Mouse (Mus musculus) forebrain, embryonic 11.5 days (tissue): Measurements from ENCODE around the gene Azin2. TPM values are rescaled to one million over a fixed set of nuclear protein-coding genes. Genes with fewer than 3 reads are reported as not detected.

ENCODE experiments used
- ATAC-seq: fragments of 200-750 bp; cut with Nextera tagmentation; replicated peaks from 2 replicates; pipeline ENCODE4 v1.8.0; 2017; ENCODE audit warnings: moderate TSS enrichment; ENCODE audit not compliant: low FRiP score
- DNase-seq: peaks from one replicate; pipeline ENCODE4 v3.0.0-alpha.2; 2017; ENCODE audit warnings: low spot score
- H3K27ac ChIP-seq: fragments of 300-500 bp; sonication (generic); 2 replicates; pipeline ENCODE4 v1.5.1; 2014; ENCODE audit warnings: low read depth, low read length
- H3K27me3 ChIP-seq: fragments of 300-500 bp; sonication (generic); 2 replicates; pipeline ENCODE4 v1.6.1; 2014; ENCODE audit warnings: mild to moderate bottlenecking, low read length, mixed read lengths; ENCODE audit not compliant: control insufficient read depth, insufficient read depth
- H3K36me3 ChIP-seq: fragments of 300-500 bp; sonication (generic); 2 replicates; pipeline ENCODE4 v1.6.1; 2014; ENCODE audit warnings: mild to moderate bottlenecking, low read length, moderate library complexity, mixed read lengths; ENCODE audit not compliant: control insufficient read depth, insufficient read depth
- H3K4me1 ChIP-seq: fragments of 300-500 bp; sonication (generic); replicated peaks from 2 replicates; pipeline ENCODE4 v1.6.1; 2014; ENCODE audit warnings: low read length, mixed read lengths; ENCODE audit not compliant: control insufficient read depth, insufficient read depth
- H3K4me2 ChIP-seq: fragments of 300-500 bp; sonication (generic); 2 replicates; pipeline ENCODE4 v1.6.1; 2014; ENCODE audit warnings: low read depth, mild to moderate bottlenecking, low read length, moderate library complexity, mixed read lengths; ENCODE audit not compliant: severe bottlenecking
- H3K4me3 ChIP-seq: fragments of 300-500 bp; sonication (generic); 2 replicates; pipeline ENCODE4 v1.5.1; 2014; ENCODE audit warnings: low read depth, low read length
- H3K9ac ChIP-seq: fragments of 300-500 bp; sonication (generic); 2 replicates; pipeline ENCODE4 v1.6.1; 2014; ENCODE audit warnings: low read length
- H3K9me3 ChIP-seq: fragments of 300-500 bp; sonication (generic); 2 replicates; pipeline ENCODE4 v1.6.1; 2016; ENCODE audit warnings: low read length, mixed read lengths; ENCODE audit not compliant: control insufficient read depth
- WGBS: fragments of 180-500 bp; shearing (Covaris S2); extraction: QIAGEN DNeasy Blood & Tissue Kit; methylation state at CpG from one replicate; pipeline ENCODE4 v1.1.7; 2014; 5-methylcytosine and 5-hydroxymethylcytosine counted together
- polyA plus RNA-seq: library from polyadenylated mRNA; unstranded; fragments of >200 nt; fragmentation: Nextera tagmentation; extraction: Ambion mirVana; gene quantifications from 2 replicates; pipeline ENCODE4 v1.2.1, GENCODE M21; 2014

Gene Azin2
- polyA plus RNA-seq, 1 experiment from 2014 or later: 11.5 TPM

DNA sequence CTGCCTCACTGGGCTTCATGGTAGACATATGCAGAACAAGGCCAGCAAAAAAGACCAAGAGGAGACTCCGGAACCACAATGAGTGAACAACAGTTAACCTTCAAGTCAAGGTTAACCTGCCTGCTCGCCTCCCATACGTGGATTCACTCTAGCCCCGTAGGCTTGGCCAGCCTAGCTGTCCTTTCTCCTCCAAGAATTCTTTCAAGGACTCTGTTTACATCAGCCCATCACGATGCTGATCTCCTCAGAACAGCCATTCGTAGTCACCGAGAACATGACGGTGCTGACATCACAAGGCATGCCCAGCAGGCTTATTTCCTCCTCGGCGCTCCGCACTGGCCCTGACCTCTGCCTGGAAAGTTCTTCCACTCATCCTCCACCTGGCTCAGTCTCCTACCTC is 4.1 kb downstream of the Azin2 start:
- DNase-seq (no peak), ATAC-seq (no peak)
- no peak overlapping the region for H3K9ac ChIP-seq
- H3K9me3 ChIP-seq: no peaks in the 10 kb centered on the region
- no peaks in the 10 kb centered on the region for H3K36me3 ChIP-seq
- H3K4me1 ChIP-seq: peaks cover 6% of the 10 kb centered on the region; the same call in 1 of the 2 replicates
- no peak overlapping the region for H3K4me3 ChIP-seq
- H3K27me3 ChIP-seq: peaks cover 5% of the 10 kb centered on the region
- no peak overlapping the region for H3K27ac ChIP-seq
- no peak overlapping the region for H3K4me2 ChIP-seq
- 88% methylated on average over 11 of the region's 11 CpGs for WGBS

DNA sequence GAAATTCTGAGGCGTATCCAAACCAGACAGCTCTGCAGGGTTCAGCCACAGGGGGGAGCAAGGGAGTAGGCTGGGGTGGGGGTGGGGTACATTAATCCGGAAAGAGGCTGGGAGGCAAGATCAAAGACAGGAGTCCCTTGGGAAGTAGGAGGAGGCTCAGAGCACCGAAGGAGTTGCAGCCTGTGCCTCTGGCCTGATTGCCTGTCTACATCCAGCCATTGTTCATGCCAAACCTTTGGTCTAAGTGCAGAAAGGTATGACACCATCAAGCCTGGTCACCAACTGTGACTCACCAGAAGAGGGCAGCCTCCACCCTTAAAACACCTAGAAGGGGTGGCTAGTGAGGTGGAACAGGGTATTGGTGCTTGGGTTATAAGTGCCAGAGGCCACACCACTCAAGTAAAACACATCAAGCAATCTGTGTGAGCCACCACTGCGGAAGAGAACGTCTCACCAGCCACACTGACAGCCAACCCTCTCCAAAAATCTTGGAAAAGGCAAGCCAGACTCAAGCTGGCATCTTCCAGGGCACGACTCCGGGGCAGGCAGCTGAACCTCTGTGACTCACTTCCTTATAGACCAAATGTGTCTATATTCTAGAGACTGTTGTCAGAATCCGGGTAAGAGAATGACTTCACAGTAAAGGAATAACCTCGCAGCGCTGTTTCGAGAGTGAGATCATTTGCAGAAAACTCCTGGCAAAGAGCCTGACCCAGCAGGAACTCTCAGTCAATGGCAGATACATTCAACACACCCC is 4.9 kb downstream of the Azin2 start:
- 0 out of 2 replicates have a peak, but pooled peaks have one; percentile 28 for ATAC-seq
- H3K4me3 ChIP-seq: no peak overlapping the region
- H3K27me3 ChIP-seq: peaks cover 5% of the 10 kb centered on the region
- DNase-seq: peak; percentile 72
- H3K9ac ChIP-seq: no peak overlapping the region
- H3K4me1 ChIP-seq: peaks cover 5% of the 10 kb centered on the region; the same call in 1 of the 2 replicates
- no peak overlapping the region for H3K27ac ChIP-seq
- H3K36me3 ChIP-seq: no peaks in the 10 kb centered on the region
- no peak overlapping the region for H3K4me2 ChIP-seq
- H3K9me3 ChIP-seq: no peaks in the 10 kb centered on the region
- WGBS: 48% methylated on average over 11 of the region's 11 CpGs

DNA sequence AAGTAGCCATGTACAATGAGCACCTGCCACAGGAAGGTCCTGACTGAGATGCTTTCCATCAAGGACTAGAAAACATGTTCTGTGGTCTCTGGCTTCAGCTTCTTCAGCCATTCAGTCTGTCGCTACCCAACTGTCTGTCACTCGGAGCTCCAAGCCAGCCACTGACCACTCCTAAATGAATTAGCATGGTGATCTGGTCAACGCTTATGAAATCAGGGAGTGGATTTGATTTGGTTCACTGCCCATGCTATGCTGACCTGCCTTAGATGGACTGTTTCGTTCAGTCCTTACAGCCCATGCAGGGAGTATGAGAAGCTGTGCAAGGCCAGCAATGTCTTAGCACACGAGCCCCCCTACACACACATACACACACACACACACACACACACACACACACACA is 8.4 kb downstream of the Azin2 start:
- H3K9ac ChIP-seq: no peak overlapping the region
- DNase-seq (no peak), ATAC-seq (no peak)
- H3K4me1 ChIP-seq: no peaks in the 10 kb centered on the region
- H3K36me3 ChIP-seq: no peaks in the 10 kb centered on the region
- no peak overlapping the region for H3K4me2 ChIP-seq
- no peaks in the 10 kb centered on the region for H3K9me3 ChIP-seq
- H3K27ac ChIP-seq: no peak overlapping the region
- WGBS: 83% methylated on average over 5 of the region's 5 CpGs
- H3K27me3 ChIP-seq: no peaks in the 10 kb centered on the region
- H3K4me3 ChIP-seq: no peak overlapping the region

DNA sequence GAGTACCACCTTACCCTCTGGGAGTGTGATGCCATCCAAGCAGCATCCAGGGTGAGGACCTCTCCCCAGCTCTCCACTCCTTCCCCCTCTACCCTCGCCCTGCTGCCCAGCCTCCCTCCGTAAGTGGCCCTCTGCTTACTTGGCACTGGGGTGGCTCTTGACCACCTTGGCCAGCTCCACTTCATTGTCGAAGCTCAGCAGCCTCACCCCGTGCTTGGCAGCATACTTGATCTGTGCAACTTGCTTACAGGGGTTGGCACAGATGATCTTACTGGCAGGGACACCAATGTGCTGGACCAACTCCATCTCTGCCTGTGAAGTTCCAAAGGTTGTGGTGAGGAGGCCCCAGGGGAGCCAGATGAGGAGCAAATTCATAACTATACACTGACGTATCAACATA is 11.8 kb downstream of the Azin2 start:
- Histone ChIP-seq H3K36me3 (no peaks in the 10 kb centered on the region), H3K9ac (no peak overlapping the region), H3K4me2 (no peak overlapping the region), H3K4me3 (no peak overlapping the region), H3K27me3 (no peaks in the 10 kb centered on the region), H3K4me1 (no peaks in the 10 kb centered on the region), H3K27ac (no peak overlapping the region), H3K9me3 (no peaks in the 10 kb centered on the region)
- WGBS: 86% methylated on average over 5 of the region's 5 CpGs
- ATAC-seq (no peak), DNase-seq (no peak)

DNA sequence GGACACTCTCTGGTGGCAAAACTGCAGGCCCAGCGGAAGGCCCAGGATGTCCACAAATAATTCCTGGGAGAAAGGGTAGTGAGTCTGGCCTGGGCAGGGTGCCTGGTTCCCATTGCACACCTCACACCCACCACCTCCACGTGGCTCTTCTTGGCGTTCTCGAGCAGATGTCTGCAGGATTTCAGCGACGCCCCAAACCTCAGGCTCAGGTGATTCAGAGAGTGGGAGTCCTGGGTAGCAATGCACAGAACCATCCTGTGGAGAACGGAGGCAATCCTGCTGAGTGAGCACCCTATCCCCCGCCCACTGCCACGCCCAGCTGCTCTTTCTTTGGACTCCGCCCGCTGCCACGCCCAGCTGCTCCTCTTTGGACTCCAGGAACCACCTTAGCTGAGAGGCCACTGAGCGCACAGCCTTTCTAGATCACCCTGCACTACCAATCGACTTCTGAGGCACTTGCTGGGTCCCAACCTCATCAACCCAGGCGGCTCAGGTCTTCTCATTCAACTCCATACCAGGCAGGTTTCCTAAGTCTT is 12.7 kb downstream of the Azin2 start:
- no peak for DNase-seq
- WGBS: 47% methylated on average over 15 of the region's 15 CpGs
- no peaks in the 10 kb centered on the region for H3K27me3 ChIP-seq
- H3K9me3 ChIP-seq: no peaks in the 10 kb centered on the region
- no peak for ATAC-seq
- no peaks in the 10 kb centered on the region for H3K36me3 ChIP-seq
- H3K4me3 ChIP-seq: no peak overlapping the region
- no peak overlapping the region for H3K27ac ChIP-seq
- no peak overlapping the region for H3K4me2 ChIP-seq
- H3K4me1 ChIP-seq: no peaks in the 10 kb centered on the region
- no peak overlapping the region for H3K9ac ChIP-seq

DNA sequence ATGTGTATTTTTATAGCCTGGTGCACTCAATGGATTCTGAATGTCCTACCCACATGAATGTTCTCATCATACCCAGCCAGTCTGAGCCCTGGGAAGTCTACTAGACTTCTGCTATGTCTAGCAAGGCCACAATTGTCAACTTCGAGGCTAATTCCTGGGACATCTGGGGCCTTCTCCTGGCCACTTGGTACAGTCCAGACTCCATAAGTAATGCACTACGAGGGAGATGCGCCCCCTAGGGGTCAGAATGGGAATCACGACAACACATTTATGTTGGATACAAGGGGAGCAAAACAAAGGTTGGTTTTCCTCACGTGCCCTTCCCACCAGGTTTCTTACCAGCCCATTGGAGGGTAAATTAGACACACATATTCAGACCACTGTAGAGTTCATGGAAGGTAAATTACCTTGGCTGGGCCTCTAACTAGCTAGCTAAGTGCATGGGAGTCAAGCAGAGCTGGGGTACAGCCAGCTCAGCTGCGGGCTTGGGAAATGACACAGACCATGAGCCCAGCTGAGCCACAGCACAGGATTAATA is 14.0 kb downstream of the Azin2 start:
- H3K9me3 ChIP-seq: no peaks in the 10 kb centered on the region
- no peak overlapping the region for H3K9ac ChIP-seq
- no peaks in the 10 kb centered on the region for H3K27me3 ChIP-seq
- DNase-seq (peak; percentile 79), ATAC-seq (no peak)
- WGBS: 31% methylated on average over 6 of the region's 6 CpGs
- H3K4me2 ChIP-seq: no peak overlapping the region
- H3K27ac ChIP-seq: no peak overlapping the region
- H3K4me1 ChIP-seq: no peaks in the 10 kb centered on the region
- H3K36me3 ChIP-seq: no peaks in the 10 kb centered on the region
- no peak overlapping the region for H3K4me3 ChIP-seq

DNA sequence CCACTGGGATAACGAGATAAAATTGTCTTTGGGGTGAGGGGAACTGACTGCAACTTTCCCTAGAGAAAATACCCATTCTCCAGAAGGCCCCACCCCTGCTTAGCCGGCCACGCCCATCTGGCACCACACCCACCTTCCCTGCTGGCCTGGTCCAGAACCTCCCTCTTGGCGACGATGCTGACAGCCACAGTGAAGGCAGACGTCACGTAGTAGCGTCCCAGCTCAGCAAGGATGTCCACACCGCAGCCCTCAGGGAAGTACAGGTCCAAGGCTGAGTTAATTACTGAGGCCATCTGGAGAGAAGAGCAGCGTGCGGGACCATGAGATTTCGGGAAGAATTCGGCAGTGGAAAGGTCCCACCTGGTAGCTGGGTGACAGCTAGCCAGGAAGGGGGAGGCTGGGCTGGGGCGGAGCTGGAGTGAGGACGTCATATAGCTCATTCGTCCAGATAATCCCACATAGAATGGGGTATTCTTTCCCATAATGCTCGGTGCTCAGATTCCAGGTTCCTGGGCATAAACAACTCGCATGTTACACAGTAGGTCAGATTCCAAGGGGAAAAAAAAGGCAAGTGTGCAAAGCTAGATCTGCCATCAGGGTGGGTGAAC is 14.8 kb downstream of the Azin2 start:
- no peaks in the 10 kb centered on the region for H3K36me3 ChIP-seq
- H3K9me3 ChIP-seq: no peaks in the 10 kb centered on the region
- DNase-seq (no peak), ATAC-seq (no peak)
- peak overlapping the region; percentile 21; the same call in 1 of the 2 replicates for H3K4me2 ChIP-seq
- H3K27ac ChIP-seq: no peak overlapping the region
- H3K4me1 ChIP-seq: no peaks in the 10 kb centered on the region
- WGBS: 14% methylated on average over 18 of the region's 18 CpGs
- no peaks in the 10 kb centered on the region for H3K27me3 ChIP-seq
- H3K4me3 ChIP-seq: no peak overlapping the region
- H3K9ac ChIP-seq: no peak overlapping the region

DNA sequence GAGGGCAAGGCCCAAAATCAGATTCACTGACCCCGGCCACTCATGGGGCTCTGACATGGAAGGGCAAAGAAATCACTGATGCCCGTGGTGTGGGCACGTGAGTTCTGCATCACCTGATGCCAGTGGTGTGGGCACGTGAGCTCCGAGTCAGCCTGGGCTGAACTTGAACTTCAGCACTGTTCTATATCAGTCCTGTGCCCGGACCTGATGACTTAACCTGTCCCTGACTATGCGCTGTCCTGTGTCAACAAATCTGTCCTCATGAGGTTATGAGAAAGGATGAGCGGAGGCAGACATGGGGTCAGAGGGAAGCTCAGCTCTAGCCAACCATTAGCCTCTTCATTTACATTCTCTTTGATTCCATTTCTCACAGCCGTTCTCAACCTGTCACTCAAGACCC is 15.5 kb downstream of the Azin2 start:
- H3K4me1 ChIP-seq: no peaks in the 10 kb centered on the region
- H3K4me3 ChIP-seq: no peak overlapping the region
- no peak overlapping the region for H3K9ac ChIP-seq
- H3K9me3 ChIP-seq: no peaks in the 10 kb centered on the region
- H3K27me3 ChIP-seq: no peaks in the 10 kb centered on the region
- no peak overlapping the region for H3K4me2 ChIP-seq
- H3K27ac ChIP-seq: no peak overlapping the region
- H3K36me3 ChIP-seq: no peaks in the 10 kb centered on the region
- no peak for ATAC-seq
- DNase-seq: no peak
- 84% methylated on average over 9 of the region's 9 CpGs for WGBS
